Mouse (Mus musculus): ENCODE measurements around the gene Rgma.
A peak's percentile ranks its signal among the peaks of the same experiment; 100 is the strongest.

DNA sequence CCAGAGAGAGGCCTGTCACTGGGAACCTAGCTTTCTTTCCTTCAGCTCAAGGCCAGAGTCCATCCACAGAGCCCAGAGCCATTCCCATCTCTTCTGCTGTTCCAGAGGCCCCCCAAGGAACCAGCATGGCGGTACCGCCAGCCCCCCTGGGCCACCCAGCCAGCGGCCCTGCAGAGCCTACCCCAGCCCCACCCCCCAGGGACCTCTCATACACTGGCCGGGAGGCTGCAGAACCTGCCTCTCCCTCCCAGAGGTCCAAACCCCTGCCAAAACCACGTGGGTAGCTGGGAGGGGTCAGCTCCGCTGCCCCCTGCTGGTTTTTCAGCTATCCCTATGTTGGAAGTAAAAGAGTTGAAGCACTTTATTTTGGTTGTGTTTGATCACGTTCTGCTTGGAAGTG lies 44.1 kb downstream of the Rgma start:
- TF ChIP-seq CTCF (IDR thresholded peaks at IDR 0.05; ENCODE audit: low read depth): peak; percentile 8; the same call in 1 of the 2 replicates
- no peak for TF ChIP-seq EP300 (IDR thresholded peaks at IDR 0.05; ENCODE audit: low read depth)

All from liver, embryonic 14.5 days (tissue).